Mouse (Mus musculus): ENCODE data around the gene Arpc5l.

DNA sequence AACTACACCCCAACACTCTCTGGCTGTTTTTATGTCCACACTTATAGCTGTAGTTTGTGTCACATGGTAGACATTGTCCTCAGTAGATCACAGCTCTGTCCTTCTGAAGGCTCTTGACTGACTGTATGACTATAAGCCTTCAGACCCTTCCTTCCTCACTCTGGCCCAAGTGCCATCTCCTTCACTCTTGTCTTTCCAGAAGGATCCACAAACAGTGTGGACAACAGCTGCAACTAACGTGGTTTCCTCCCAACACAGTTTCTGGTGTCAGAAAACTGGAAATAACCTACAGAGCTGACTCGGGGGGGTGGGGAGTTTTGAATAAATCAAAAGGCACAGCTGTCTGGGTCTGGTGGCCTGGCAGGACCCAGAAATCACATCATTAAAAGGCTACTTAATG is 49.1 kb upstream of the Arpc5l start:
- TF ChIP-seq CTCF (IDR thresholded peaks at IDR 0.05; ENCODE audit: low read depth) (no peak), EP300 (IDR thresholded peaks at IDR 0.05; ENCODE audit: low read depth) (no peak)
